Mouse (Mus musculus): ENCODE data around the gene Hoxc5.

The Hoxc5 gene

DNA sequence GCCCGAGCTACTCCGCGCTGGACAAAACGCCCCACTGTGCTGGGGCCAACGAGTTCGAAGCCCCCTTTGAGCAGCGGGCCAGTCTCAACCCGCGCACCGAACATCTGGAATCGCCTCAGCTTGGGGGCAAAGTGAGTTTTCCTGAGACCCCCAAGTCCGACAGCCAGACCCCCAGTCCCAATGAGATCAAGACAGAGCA, at the start of gene Hoxc5:
Gene Hoxc5, plus strand, starts transcription at position 132 of the 199 bp plus-strand sequence.
- no peak for DNase-seq

DNA sequence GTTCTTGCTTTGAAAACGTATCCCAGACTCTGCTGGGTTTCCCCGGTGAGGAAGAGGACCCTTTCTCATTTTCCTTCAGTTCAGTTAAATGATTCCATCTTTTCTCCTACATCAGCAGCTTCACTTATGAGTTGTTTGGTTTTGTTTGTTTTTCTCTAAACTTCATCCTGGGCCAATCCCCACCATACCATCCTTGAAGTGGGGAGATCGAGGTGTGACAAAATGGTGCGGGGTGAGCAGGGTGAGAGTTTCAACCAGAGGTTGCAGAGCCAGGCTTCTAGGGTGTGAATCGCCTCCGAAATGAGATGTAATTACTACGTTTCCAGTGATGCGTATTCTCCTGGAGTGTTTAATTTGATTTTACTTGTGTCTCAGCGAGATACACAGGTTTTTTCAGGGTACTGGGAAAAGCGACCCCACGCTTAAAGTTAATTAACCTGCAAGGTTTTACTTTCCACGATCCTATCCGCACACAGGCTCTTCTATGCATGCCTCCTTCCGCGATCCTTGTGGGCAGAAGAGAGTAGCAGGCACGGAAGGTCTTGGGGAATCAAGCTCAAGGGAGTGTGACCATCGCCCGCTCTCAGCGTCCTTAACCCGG, 49.2 kb upstream of the Hoxc5 start:
- no peak for DNase-seq

DNA sequence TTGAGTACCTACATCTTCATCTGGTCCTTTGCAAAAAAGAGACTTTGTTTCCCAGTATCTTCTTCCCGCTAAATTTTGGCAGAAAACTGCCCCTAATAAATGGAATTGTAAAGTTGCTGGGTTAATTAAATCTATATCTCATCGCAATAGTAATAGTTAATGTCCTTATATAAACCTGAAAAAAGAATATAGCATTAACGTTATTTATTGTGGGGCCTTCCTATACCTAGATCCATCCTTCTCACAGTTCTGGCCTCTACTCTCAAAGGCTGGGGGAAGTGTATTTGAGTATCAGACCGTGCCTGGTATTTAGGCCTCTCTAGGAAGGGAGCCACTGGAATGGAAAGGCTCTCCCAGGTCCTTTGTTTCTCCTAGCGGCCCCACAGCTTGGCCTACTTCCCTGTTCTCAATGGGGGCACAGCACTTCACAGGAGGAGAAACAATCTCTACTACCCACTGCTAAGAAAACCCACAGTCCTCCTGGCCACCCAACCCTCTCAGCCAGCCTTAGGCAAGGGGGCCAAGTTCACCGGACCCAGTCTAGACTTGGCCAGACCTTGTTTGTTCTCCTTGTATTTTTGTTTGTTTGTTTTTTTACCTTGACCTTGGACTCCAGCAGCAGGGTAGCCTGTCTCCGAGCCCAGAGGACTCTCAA, 48.5 kb upstream of the Hoxc5 start:
- DNase-seq: no peak

DNA sequence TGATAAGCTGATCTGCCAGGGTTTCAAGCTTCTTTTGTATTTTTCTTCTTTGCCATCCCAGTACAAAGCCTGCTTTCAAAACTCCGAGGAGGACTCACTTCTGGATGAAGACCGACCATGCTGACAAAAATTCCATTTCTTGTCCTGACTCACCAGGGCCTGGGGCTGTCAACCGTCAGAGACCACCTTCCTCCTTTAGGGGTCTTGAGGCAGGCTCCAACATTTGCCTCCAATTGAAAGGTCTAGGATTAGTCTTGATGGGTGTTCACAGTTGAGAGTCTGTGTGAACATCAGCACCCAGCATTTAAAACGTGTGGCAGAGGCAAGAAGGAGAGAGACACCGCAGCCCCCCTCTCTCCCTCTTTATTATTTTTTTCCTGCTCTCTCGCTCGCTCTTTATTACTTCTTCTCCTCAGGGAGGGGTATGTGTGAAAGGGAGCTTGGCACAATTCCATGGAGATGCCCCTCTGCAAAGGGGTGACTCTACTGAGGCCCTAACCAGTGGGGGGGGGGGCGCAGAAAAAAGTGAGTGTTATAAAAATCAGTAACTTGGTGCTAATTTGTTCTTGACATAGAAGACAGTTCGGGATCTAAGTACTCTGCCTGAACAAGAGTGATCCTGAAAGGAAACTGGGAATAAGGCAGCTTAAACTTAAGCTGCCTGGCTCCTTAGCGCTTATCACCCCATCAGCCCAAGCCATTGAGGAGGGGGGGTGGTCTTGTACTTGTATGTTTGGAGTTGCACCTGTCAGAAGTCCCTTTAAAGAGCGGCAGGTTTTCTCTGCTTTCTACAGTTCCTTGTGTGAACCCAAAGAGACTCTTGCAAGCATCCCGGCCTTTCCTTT, 47.7 kb upstream of the Hoxc5 start:
- DNase-seq: no peak

DNA sequence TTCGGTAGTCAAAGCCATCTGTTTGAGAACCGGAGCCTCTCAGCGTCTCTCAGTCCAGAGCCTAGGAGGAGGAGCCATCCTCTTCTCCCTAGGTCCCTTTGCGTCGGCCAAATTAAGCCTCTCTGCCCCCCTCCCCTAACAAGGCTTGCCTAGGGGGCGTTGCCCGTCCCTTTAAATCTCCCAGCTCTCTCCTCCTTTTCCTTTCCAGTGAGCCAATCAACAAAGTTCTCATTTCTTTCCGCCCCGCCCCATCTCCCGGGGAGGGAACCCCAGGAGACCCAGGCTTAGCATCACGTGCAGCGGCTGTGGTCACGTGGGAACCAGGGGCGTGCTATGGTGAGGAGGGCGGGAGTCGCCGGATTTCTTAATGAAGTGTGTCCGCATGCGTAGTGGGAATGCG, 46.6 kb upstream of the Hoxc5 start:
- DNase-seq: no peak

DNA sequence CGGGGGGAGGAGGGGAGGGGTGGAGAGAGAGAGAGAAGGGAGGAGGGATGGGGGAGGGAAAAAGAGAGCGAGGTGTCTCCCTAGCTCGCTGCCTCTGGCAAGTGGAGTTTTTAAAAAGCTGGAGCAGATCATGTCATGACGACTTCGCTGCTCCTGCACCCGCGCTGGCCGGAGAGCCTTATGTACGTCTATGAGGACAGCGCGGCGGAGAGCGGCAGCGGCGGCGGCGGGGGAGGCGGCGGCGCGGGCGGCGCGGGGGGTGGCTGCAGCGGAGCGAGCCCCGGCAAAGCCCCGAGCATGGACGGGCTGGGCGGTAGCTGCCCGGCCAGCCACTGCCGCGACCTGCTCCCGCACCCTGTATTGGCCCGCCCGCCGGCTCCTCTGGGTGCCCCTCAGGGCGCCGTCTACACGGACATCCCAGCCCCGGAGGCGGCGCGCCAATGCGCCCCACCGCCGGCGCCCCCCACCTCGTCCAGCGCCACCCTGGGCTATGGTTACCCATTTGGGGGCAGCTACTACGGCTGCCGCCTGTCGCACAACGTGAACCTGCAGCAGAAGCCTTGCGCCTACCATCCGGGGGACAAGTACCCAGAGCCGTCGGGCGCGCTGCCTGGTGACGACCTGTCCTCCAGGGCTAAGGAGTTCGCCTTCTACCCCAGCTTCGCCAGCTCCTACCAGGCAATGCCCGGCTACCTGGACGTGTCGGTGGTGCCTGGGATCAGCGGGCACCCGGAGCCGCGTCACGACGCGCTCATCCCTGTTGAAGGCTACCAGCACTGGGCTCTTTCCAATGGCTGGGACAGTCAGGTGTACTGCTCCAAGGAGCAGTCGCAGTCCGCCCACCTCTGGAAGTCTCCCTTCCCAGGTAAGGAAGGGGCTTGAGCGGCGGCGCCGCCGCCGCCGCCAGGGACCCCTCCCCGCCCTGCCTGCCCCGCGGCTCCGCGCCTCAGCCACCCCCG, 45.9 kb upstream of the Hoxc5 start, which contains the start of gene Hoxc13:
Gene Hoxc13, plus strand, starts transcription at position 51 of the 959 bp plus-strand sequence.
- DNase-seq: no peak

DNA sequence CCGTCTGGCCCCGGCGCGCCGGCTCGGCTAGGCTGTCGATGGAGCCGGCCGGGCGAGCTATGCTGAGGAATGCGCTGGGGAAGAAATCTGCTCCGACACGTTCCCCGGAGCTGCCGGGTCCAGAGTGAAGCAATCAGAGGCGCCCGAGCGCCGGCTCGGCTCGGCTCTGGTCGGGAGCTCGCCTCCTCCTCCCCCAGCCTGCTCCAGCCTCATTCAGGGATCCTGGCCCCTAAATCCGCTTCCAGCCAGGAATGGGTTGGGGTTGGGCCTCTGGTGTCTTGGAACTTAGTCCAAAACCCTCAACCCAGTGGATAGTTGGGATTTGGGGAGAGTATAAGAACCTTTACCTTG, 45.3 kb upstream of the Hoxc5 start:
- no peak for DNase-seq

DNA sequence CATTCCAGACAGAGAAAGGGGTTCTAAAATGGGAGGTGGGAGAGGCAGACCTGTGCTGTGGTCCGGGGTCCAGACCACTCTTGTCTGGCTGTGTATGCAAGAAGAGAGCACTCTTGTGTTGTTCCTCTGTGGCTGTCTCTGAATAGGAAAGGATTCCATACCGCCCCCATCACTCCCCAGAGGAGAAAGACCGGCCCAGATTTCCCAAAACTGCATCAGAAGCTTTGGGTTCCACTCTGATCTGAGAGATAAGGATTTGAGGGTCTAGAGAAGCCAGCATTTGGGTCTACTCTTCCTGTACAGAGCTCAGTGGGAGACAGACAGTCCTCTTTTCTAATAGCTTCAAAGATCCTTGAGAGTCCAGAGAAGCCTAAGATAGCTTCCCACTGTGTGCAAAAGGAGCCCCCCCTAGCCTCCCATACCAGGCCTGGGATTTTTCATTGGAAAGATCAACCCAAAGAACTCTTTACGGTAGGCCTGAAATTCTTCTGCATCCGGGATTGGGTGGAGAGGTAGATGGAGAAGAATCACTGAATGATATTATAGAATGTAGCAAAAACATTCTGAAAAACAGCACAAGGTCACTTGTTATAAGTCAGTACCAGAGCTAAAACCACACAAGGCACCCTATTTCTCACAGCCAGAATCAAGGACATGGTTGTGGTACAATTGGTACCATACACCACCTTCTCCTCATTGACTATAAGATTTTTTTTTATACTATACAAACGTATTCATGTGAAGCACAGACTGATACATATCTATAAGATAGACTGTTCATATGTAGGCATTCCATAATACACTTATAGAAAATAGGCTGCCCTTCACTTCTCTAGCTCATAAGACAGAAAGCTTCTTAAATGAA, 44.4 kb upstream of the Hoxc5 start:
- DNase-seq: no peak

DNA sequence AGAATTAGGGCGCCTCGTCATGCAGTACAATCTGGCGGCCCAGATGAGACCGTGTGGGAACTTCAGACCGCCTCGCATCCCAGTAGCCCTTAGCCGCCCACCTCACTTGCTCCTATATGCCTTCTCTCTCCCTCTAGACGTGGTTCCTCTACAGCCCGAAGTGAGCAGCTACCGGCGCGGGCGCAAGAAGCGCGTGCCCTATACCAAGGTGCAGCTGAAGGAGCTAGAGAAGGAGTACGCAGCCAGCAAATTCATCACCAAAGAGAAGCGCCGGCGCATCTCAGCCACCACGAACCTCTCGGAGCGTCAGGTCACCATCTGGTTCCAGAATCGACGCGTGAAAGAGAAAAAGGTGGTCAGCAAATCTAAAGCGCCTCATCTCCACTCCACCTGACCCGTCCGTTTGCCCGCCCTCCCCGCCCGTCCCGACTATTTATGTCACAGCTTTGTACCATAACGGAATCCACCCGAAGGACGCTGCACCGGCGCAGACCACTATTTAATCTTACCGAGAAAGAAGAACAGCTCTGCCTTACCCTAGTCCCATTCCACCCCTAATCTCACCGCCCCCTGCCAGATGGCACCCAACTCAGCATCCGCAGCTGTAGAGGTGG, 40.1 kb upstream of the Hoxc5 start:
- no peak for DNase-seq

DNA sequence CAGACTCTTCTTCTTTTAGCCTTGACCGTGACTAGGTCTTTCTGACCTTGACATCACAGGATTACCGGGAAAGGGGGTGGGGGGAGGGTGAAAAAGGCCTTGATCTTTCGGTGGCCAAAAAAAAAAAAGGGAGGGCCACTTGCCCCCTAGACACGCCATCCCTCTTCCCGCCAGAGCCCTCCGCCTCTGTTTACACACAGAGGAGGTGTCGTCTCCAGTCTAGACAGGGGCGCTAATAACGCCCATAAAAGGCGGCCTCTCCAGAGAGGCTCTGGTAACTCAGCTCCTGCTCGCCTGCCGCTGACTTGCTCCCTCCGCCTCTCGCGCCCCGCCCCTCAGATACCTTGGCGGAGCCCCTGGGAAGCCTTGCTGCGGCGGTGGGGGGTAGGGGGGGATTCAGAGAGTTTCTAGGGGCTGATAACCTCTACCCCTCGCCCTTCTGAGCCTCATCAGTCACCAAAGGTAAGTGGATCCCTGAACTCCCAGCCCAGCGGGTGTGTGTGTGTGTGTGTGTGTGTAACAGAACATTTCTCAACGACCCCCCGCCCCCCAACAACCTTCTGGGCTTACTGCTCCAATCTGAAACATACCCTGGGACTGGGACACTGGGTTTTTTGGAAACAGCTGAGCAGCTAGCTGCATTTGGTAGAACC, 35.4 kb upstream of the Hoxc5 start:
- no peak for DNase-seq

DNA sequence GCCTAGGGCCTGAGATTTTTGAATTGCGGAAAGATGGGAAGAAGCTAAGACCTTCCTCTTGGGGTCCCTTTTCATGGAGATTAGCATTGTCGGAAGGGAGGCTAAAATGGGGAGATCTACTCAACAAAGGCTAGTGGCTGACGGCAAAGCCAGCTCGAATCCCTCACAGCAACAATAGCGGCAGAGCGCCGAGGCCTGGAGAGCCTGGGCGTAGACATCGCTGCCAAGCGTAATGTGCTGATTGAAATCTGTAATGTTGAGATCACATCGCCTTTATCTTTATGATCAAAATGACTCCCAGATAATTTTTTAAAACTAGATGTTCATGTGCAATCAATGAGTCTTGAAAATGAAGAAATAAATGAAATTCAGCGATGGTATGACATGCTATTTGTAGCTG, 32.8 kb upstream of the Hoxc5 start:
- DNase-seq: no peak

DNA sequence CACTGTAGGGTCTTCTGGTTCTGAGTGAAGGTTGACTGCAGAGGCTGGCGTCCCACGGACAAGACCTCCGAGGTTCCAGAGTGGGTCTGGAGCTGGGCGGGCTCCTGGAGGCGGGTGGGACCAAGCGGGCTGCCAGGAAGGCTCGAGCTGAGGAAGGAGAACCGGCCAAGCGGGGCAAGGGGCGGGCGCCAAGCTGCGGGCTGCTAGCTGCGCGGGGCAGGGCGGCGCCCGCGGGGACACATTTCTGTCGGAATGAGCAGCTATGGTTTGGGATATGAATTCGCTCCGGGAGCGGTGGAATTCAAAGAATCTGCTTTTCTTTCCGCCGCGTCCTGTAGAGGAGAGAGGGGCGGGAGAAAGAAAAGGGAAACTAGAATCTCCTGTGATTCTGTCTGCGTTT, 32.3 kb upstream of the Hoxc5 start:
- no peak for DNase-seq

DNA sequence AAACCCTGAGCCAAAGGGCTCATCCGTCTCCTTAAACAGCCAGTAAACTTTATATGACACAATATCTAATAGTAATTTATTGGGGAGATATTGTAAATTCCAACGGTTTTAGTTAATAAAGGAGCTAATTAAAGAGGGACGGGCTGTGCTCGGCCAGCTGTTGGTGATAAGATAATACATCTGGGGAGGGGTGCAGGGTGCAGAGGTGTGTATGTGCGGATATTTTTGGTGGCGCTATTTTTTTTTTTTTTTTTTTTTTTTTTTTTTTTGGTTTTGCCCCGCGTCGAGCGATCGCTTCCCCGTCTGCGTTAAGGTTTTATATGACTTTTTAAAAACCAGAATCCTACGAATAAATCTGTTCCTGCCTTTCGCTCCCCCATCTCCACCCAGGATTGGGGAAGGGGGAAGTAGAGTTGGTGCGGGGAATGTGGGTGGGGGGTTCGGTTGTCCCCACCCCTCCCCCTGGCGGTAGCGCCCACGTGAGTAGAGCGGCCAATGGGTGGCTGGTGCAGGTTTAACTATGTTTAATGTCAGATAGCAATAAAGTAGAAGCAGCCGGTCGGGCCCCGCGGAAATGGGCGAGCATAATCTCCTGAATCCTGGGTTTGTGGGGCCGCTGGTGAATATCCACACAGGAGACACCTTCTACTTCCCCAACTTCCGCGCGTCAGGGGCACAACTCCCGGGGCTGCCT, 30.8 kb upstream of the Hoxc5 start, which contains the start of gene Hoxc12:
Gene Hoxc12, plus strand, starts transcription at position 479 of the 694 bp plus-strand sequence.
- DNase-seq: no peak

DNA sequence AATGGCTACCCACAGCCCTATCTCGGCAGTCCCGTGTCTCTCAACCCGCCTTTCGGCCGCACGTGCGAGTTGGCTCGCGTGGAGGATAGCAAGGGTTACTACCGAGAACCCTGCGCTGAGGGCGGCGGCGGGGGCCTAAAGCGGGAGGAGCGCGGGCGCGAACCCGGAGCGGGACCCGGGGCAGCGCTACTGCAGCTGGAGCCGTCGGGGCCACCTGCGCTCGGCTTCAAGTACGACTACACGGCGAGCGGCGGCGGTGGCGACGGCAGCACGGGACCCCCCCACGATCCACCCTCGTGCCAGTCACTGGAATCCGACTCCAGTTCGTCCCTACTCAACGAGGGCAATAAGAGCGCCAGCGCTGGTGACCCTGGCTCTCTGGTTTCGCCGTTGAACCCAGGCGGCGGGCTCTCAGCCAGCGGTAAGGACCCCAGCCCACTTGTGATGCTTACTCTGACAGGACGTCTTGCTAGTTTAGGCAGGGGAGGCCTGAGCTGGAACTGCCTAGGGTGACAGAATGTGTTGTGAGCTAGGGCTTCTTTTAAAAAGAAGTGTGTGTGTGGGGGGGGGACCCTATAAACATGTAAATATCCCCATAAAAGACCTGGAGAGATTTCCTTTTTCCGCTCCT, 30.1 kb upstream of the Hoxc5 start:
- no peak for DNase-seq

DNA sequence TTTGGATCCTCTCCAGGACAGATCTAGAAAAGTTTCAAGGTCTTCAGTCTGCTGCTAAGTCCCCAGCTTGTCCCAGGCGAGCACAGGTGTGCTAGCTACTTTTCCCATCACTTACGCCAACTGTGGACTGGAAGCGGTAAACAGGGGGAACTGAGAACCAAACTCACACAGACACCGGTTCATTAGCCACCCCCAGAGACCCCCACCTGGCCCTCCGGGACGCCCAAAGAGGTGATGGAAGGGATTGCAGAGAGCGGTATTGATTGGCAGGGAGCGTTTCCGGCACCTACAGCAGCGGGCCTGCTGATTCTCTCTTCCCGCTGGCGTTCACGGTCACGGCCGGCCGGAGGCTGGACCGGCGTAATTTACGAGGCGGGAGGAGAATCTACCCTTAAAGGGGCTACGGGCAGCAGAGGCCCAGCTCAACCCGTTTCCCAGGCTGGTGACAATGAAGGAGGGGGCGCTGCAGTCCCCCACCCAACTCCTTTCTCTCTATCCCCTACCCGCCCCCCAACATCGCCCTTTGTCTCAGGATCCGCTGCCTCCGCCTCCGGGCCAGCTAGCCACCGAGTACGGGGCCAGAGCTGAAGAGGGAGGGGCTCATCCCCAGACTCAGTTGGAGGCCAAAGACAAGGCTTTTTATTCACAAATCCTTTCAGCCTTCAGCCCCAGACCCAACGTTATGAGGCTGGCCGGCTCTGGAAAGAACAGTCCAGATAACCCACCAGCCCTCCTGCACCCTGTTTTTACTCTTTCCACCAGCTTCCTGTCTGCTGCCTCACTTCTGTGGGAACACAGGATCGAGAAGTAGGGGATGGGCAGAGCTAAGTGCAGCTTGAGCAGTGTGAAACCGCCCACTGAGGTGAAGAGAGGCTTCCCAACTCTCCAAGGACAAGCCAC, 27.7 kb upstream of the Hoxc5 start:
- no peak for DNase-seq

DNA sequence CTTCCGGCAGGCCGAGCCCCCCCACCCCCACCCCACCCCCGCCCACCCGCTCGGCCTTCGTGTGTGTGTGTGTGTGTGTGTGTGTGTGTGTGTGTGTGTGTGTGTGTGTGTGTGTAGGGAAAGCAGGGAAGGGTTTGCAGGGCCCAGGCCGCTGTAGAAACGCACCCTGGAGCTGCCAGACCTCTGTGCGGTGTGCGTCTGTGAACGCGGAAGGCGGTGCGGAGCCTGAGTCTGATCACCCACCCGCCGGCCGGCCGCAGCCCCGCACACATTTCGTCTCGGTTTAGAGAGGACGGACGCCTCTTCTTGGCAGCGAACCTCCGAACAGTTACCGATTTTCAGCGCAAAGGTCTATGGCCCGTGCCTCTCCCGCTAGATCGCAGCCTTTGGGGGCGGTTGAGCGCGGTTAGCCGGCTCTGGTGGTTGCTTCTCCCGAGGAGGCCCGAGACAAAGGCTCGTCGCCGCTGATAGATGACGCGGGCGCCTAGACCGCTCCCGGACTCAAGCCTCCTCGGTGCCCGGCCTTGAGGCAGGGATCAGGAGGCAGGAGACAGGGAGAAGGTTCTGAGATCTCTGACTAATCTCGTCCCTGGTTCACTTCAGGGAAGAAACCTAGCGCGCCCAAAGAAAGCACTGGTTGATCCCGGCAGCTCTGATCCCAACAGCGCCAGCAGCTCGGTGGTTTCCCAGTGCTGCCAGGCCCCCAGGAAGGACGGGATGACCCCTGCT, 24.3 kb upstream of the Hoxc5 start:
- DNase-seq: no peak

DNA sequence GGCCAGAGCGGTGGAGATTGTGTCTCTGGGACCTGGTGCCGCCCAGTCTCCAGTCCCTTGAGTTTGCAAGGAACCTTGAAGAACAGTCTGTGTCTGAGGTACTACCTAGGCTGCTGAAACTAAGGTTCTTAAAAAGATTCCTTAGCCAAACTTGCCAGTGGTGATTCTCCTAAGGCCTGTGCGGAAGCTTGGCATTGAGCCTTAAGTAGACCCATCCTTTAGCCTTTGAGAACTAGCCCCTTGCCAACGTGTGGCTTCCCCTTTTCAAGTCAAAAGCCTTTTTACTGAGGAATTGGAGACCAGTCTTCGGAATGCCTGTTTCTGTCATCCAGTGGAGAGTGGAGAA, 23.8 kb upstream of the Hoxc5 start:
- no peak for DNase-seq

All from thymus, adult 18-20 months (tissue).